Comparison of ENCODE assay signal across 9 mouse cellular contexts in the genomic region with DNA sequence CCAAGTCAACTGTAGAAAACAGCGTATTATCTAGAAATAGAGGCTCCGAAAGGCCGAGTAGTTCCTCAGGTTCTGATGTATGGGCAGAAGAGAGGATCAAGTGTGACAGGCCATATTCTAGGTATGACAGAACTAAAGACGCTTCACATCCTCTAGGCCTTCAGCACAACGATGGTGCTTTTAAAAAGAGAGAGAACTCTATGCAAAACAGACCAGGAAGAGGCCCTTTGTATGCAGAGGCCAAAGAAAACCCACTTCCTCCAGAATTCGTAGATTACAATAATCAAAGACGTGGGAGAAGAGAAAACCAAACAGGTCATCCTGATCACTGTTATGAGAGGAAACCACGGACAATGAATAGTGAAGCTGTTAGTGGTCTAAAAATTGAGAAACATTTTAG.
"Had no signal": no experiment of that assay in that cellular context is flagged by ENCODE, and none has a peak within 500 bp of the region (broad histone marks: within the 10 kb centered on the region; RNA-seq: fewer than 3 reads in every experiment).

No protein-coding gene starts in this region.

- DNase-seq: kidney, postnatal 25 days; layer of hippocampus, postnatal 36 days; liver, embryonic 13.5 days; lung, postnatal 10 days; lung, postnatal 36 days; thymus, adult 18-20 months; thymus, postnatal 36 days had no signal

- ATAC-seq: midbrain, embryonic 13.5 days; midbrain, embryonic 16.5 days had no signal
